Mouse (Mus musculus): ENCODE results near the gene Wnt6. TPM values are rescaled to one million over a fixed set of nuclear protein-coding genes. Genes with fewer than 3 reads are reported as not detected.
"Not testable (repeated sequence)": the region's sequence is repeated elsewhere in the genome, so short reads cannot be mapped to it uniquely, and the experiment has no call there.

Gene Wnt6
- polyA plus RNA-seq, 1 experiment from 2014 or later: 10.0 TPM

- no peak for DNase-seq (ENCODE audit: low spot score)
- H3K9me3 ChIP-seq (ENCODE audit: control insufficient read depth, low read length): no peaks in the 10 kb centered on the region
- H3K27ac ChIP-seq (ENCODE audit: low read depth, low read length): no peak overlapping the region
- H3K36me3 ChIP-seq (ENCODE audit: control insufficient read depth, insufficient read depth, low read length): no peaks in the 10 kb centered on the region
- ATAC-seq (ENCODE audit: low FRiP score): no peak
- H3K27me3 ChIP-seq (ENCODE audit: control insufficient read depth, insufficient read depth, low read length): peaks cover 78% of the 10 kb centered on the region
- H3K4me1 ChIP-seq (replicated peaks; ENCODE audit: control insufficient read depth, insufficient read depth, low read length): peaks cover 33% of the 10 kb centered on the region
- H3K4me3 ChIP-seq (ENCODE audit: low read depth, low read length): no peak overlapping the region
- H3K9ac ChIP-seq (ENCODE audit: low read depth, low read length): no peak overlapping the region
- WGBS: 9% methylated on average over 5 of the region's 5 CpGs
- no peak overlapping the region for H3K4me2 ChIP-seq (replicated peaks; ENCODE audit: low read depth, low read length)
These were observed 34.2 kb downstream of the Wnt6 start for GRCm38 (mm10) chr1:74805843-74806242.

GRCm38 (mm10) chr1:74806360-74807311 is 34.9 kb downstream of the Wnt6 start:
- ATAC-seq (ENCODE audit: low FRiP score): peak; percentile 54
- Histone ChIP-seq H3K4me2 (replicated peaks; ENCODE audit: low read depth, low read length) (peak overlapping the region; percentile 60), H3K4me3 (ENCODE audit: low read depth, low read length) (peak overlapping the region; percentile 6), H3K9me3 (ENCODE audit: control insufficient read depth, low read length) (no peaks in the 10 kb centered on the region), H3K9ac (ENCODE audit: low read depth, low read length) (peak overlapping the region; percentile 4; the same call in 1 of the 2 replicates), H3K27ac (ENCODE audit: low read depth, low read length) (peak overlapping the region; percentile 51; the same call in 1 of the 2 replicates), H3K4me1 (replicated peaks; ENCODE audit: control insufficient read depth, insufficient read depth, low read length) (peaks cover 33% of the 10 kb centered on the region), H3K36me3 (ENCODE audit: control insufficient read depth, insufficient read depth, low read length) (no peaks in the 10 kb centered on the region), H3K27me3 (ENCODE audit: control insufficient read depth, insufficient read depth, low read length) (peaks cover 72% of the 10 kb centered on the region)
- DNase-seq (ENCODE audit: low spot score): peak; percentile 76
- under 1% methylated on average over 37 of the region's 38 CpGs for WGBS

GRCm38 (mm10) chr1:74807551-74808071 is 35.9 kb downstream of the Wnt6 start:
- Histone ChIP-seq H3K27me3 (ENCODE audit: control insufficient read depth, insufficient read depth, low read length) (peaks cover 63% of the 10 kb centered on the region), H3K9ac (ENCODE audit: low read depth, low read length) (0 out of 2 replicates have a peak overlapping the region, but pooled peaks have one; percentile 1), H3K4me2 (replicated peaks; ENCODE audit: low read depth, low read length) (peak overlapping the region; percentile 60), H3K9me3 (ENCODE audit: control insufficient read depth, low read length) (no peaks in the 10 kb centered on the region), H3K4me3 (ENCODE audit: low read depth, low read length) (no peak overlapping the region), H3K4me1 (replicated peaks; ENCODE audit: control insufficient read depth, insufficient read depth, low read length) (peaks cover 33% of the 10 kb centered on the region), H3K36me3 (ENCODE audit: control insufficient read depth, insufficient read depth, low read length) (no peaks in the 10 kb centered on the region), H3K27ac (ENCODE audit: low read depth, low read length) (no peak overlapping the region)
- DNase-seq (ENCODE audit: low spot score): peak; percentile 52
- peak; percentile 25 for ATAC-seq (ENCODE audit: low FRiP score)
- WGBS: 1% methylated on average over 23 of the region's 23 CpGs

GRCm38 (mm10) chr1:74808078-74808477 is 36.4 kb downstream of the Wnt6 start:
- Histone ChIP-seq H3K27me3 (ENCODE audit: control insufficient read depth, insufficient read depth, low read length) (peaks cover 58% of the 10 kb centered on the region), H3K9ac (ENCODE audit: low read depth, low read length) (no peak overlapping the region)

GRCm38 (mm10) chr1:74809007-74809406 is 37.3 kb downstream of the Wnt6 start:
- H3K27ac ChIP-seq (ENCODE audit: low read depth, low read length): no peak overlapping the region
- 59% methylated on average over 10 of the region's 10 CpGs for WGBS
- no peak overlapping the region for H3K4me3 ChIP-seq (ENCODE audit: low read depth, low read length)
- peaks cover 22% of the 10 kb centered on the region for H3K4me1 ChIP-seq (replicated peaks; ENCODE audit: control insufficient read depth, insufficient read depth, low read length)
- H3K9ac ChIP-seq (ENCODE audit: low read depth, low read length): no peak overlapping the region
- H3K27me3 ChIP-seq (ENCODE audit: control insufficient read depth, insufficient read depth, low read length): peaks cover 49% of the 10 kb centered on the region
- H3K36me3 ChIP-seq (ENCODE audit: control insufficient read depth, insufficient read depth, low read length): no peaks in the 10 kb centered on the region
- no peak for DNase-seq (ENCODE audit: low spot score)
- no peak overlapping the region for H3K4me2 ChIP-seq (replicated peaks; ENCODE audit: low read depth, low read length)
- no peaks in the 10 kb centered on the region for H3K9me3 ChIP-seq (ENCODE audit: control insufficient read depth, low read length)
- ATAC-seq (ENCODE audit: low FRiP score): no peak

More at GRCm38 (mm10) chr1:74808078-74808477, 36.4 kb downstream of the Wnt6 start:
- Histone ChIP-seq H3K27ac (ENCODE audit: low read depth, low read length) (no peak overlapping the region), H3K9me3 (ENCODE audit: control insufficient read depth, low read length) (no peaks in the 10 kb centered on the region), H3K36me3 (ENCODE audit: control insufficient read depth, insufficient read depth, low read length) (no peaks in the 10 kb centered on the region), H3K4me3 (ENCODE audit: low read depth, low read length) (no peak overlapping the region), H3K4me1 (replicated peaks; ENCODE audit: control insufficient read depth, insufficient read depth, low read length) (peaks cover 30% of the 10 kb centered on the region), H3K4me2 (replicated peaks; ENCODE audit: low read depth, low read length) (peak overlapping the region; percentile 60)
- ATAC-seq (ENCODE audit: low FRiP score) (peak; percentile 58), DNase-seq (ENCODE audit: low spot score) (peak; percentile 98)
- under 1% methylated on average over 16 of the region's 16 CpGs for WGBS

GRCm38 (mm10) chr1:74814931-74815647 is 43.4 kb downstream of the Wnt6 start:
- H3K4me3 ChIP-seq (ENCODE audit: low read depth, low read length): no peak overlapping the region
- H3K27me3 ChIP-seq (ENCODE audit: control insufficient read depth, insufficient read depth, low read length): no peaks in the 10 kb centered on the region
- no peaks in the 10 kb centered on the region for H3K36me3 ChIP-seq (ENCODE audit: control insufficient read depth, insufficient read depth, low read length)
- DNase-seq (ENCODE audit: low spot score): no peak
- no peaks in the 10 kb centered on the region for H3K9me3 ChIP-seq (ENCODE audit: control insufficient read depth, low read length)
- no peak for ATAC-seq (ENCODE audit: low FRiP score)
- no peak overlapping the region for H3K9ac ChIP-seq (ENCODE audit: low read depth, low read length)
- 80% methylated on average over 9 of the region's 9 CpGs for WGBS
- H3K4me2 ChIP-seq (replicated peaks; ENCODE audit: low read depth, low read length): no peak overlapping the region
- no peak overlapping the region for H3K27ac ChIP-seq (ENCODE audit: low read depth, low read length)
- H3K4me1 ChIP-seq (replicated peaks; ENCODE audit: control insufficient read depth, insufficient read depth, low read length): no peaks in the 10 kb centered on the region

- not testable (repeated sequence) for ATAC-seq (ENCODE audit: low FRiP score); H3K9me3 ChIP-seq (ENCODE audit: control insufficient read depth, low read length); H3K27me3 ChIP-seq (ENCODE audit: control insufficient read depth, insufficient read depth, low read length); H3K4me2 ChIP-seq (replicated peaks; ENCODE audit: low read depth, low read length); H3K27ac ChIP-seq (ENCODE audit: low read depth, low read length); H3K36me3 ChIP-seq (ENCODE audit: control insufficient read depth, insufficient read depth, low read length); H3K4me3 ChIP-seq (ENCODE audit: low read depth, low read length); H3K4me1 ChIP-seq (replicated peaks; ENCODE audit: control insufficient read depth, insufficient read depth, low read length); H3K9ac ChIP-seq (ENCODE audit: low read depth, low read length); DNase-seq (ENCODE audit: low spot score)
- WGBS: 92% methylated on average over 6 of the region's 6 CpGs
These were observed 44.3 kb downstream of the Wnt6 start for GRCm38 (mm10) chr1:74815965-74816364.

- WGBS: 6% methylated on average over 38 of the region's 38 CpGs
- peak overlapping the region; percentile 89 for H3K9ac ChIP-seq (ENCODE audit: low read depth, low read length)
- DNase-seq (ENCODE audit: low spot score): peak; percentile 91
- no peaks in the 10 kb centered on the region for H3K27me3 ChIP-seq (ENCODE audit: control insufficient read depth, insufficient read depth, low read length)
- peak overlapping the region; percentile 58 for H3K4me2 ChIP-seq (replicated peaks; ENCODE audit: low read depth, low read length)
- peak overlapping the region; percentile 74 for H3K4me3 ChIP-seq (ENCODE audit: low read depth, low read length)
- peak overlapping the region; percentile 88 for H3K27ac ChIP-seq (ENCODE audit: low read depth, low read length)
- H3K4me1 ChIP-seq (replicated peaks; ENCODE audit: control insufficient read depth, insufficient read depth, low read length): no peaks in the 10 kb centered on the region
- no peaks in the 10 kb centered on the region for H3K9me3 ChIP-seq (ENCODE audit: control insufficient read depth, low read length)
- H3K36me3 ChIP-seq (ENCODE audit: control insufficient read depth, insufficient read depth, low read length): no peaks in the 10 kb centered on the region
- ATAC-seq (ENCODE audit: low FRiP score): peak; percentile 87
These were observed 45.0 kb downstream of the Wnt6 start for GRCm38 (mm10) chr1:74816612-74817199.

Measured in hindbrain, embryonic 11.5 days (tissue).